Mouse (Mus musculus): ENCODE measurements at regions not wholly inside any gene's neighbourhood (a gene's known extent, or its start where the extent isn't known, plus 50 kb on each side); places are given as distances from the start of the nearest gene placed in this dataset.

GRCm38 (mm10) chr12:6211266-6211665, 835.8 kb upstream of the Klhl29 start:
- no peak for DNase-seq
- intact Hi-C loops (cut with DNase I): no loop called here

- peak; percentile 44 to 46 for DNase-seq
Measured at GRCm38 (mm10) chr12:6189232-6189631, 813.8 kb upstream of the Klhl29 start.

GRCm38 (mm10) chr12:6168795-6169194, 793.3 kb upstream of the Klhl29 start:
- DNase-seq: no peak
- intact Hi-C loops (cut with DNase I): no loop called here

More at GRCm38 (mm10) chr12:6189232-6189631, 813.8 kb upstream of the Klhl29 start:
- intact Hi-C loops (cut with DNase I): no loop called here

- intact Hi-C loops (cut with DNase I): no loop called here
- DNase-seq: no peak
Measured at GRCm38 (mm10) chr12:6154287-6154686, 778.8 kb upstream of the Klhl29 start.

GRCm38 (mm10) chr12:6151476-6151875, 776.0 kb upstream of the Klhl29 start:
- intact Hi-C loops (cut with DNase I): no loop called here
- DNase-seq: no peak

GRCm38 (mm10) chr12:6132451-6132850, 757.0 kb upstream of the Klhl29 start:
- intact Hi-C loops (cut with DNase I): no loop called here
- peak; percentile 59 to 61 for DNase-seq

- DNase-seq: no peak
- intact Hi-C loops (cut with DNase I): no loop called here
Measured at GRCm38 (mm10) chr12:6119557-6119956, 744.1 kb upstream of the Klhl29 start.

GRCm38 (mm10) chr12:6115254-6115653, 739.8 kb upstream of the Klhl29 start:
- no peak for DNase-seq
- intact Hi-C loops (cut with DNase I): no loop called here

- intact Hi-C loops (cut with DNase I): no loop called here
- DNase-seq: no peak
Measured at GRCm38 (mm10) chr12:6097295-6097694, 721.8 kb upstream of the Klhl29 start.

- intact Hi-C loops (cut with DNase I): no loop called here
- peak in 1 of 2 experiments; percentile 2 for DNase-seq
Measured at GRCm38 (mm10) chr12:6087627-6088350, 712.3 kb upstream of the Klhl29 start.

GRCm38 (mm10) chr12:6087071-6087470, 711.6 kb upstream of the Klhl29 start:
- no peak for DNase-seq
- intact Hi-C loops (cut with DNase I): no loop called here

GRCm38 (mm10) chr12:6046866-6047689, 671.6 kb upstream of the Klhl29 start:
- DNase-seq: no peak
- intact Hi-C loops (cut with DNase I): no loop called here

- no peak for DNase-seq
- intact Hi-C loops (cut with DNase I): no loop called here
Measured at GRCm38 (mm10) chr12:6046110-6046509, 670.6 kb upstream of the Klhl29 start.

- intact Hi-C loops (cut with DNase I): no loop called here
- peak; percentile 4 to 17 for DNase-seq
Measured at GRCm38 (mm10) chr12:6042326-6042725, 666.8 kb upstream of the Klhl29 start.

- DNase-seq: no peak
- intact Hi-C loops (cut with DNase I): no loop called here
Measured at GRCm38 (mm10) chr12:6024111-6024510, 648.6 kb upstream of the Klhl29 start.

GRCm38 (mm10) chr12:6022490-6022889, 647.0 kb upstream of the Klhl29 start:
- intact Hi-C loops (cut with DNase I): no loop called here
- peak; percentile 2 to 3 for DNase-seq

GRCm38 (mm10) chr12:6000961-6001360, 625.5 kb upstream of the Klhl29 start:
- intact Hi-C loops (cut with DNase I): no loop called here

GRCm38 (mm10) chr12:5997366-5997765, 621.9 kb upstream of the Klhl29 start:
- intact Hi-C loops (cut with DNase I): no loop called here
- no peak for DNase-seq

More at GRCm38 (mm10) chr12:6000961-6001360, 625.5 kb upstream of the Klhl29 start:
- DNase-seq: no peak

- intact Hi-C loops (cut with DNase I): no loop called here
- no peak for DNase-seq
Measured at GRCm38 (mm10) chr12:5996672-5997071, 621.2 kb upstream of the Klhl29 start.

GRCm38 (mm10) chr12:5983937-5984610, 608.6 kb upstream of the Klhl29 start:
- intact Hi-C loops (cut with DNase I): no loop called here
- no peak for DNase-seq

- DNase-seq: no peak
- intact Hi-C loops (cut with DNase I): no loop called here
Measured at GRCm38 (mm10) chr12:5982096-5982495, 606.6 kb upstream of the Klhl29 start.
